In genomic region chr12:52637506-52638249, GRCm38 (mm10) we compare ENCODE assay signal across 9 mouse cellular contexts.
DNase-seq lines count a peak whose midpoint lies in the region; ATAC-seq lines count a peak whose summit lies in the region.
"Had no signal": no experiment of that assay in that cellular context is flagged by ENCODE, and none has a peak within 500 bp of the region (broad histone marks: within the 10 kb centered on the region; RNA-seq: fewer than 3 reads in every experiment).

No protein-coding gene starts in this region.

- no peak overlapping the region for H3K4me2 ChIP-seq in liver, embryonic 12.5 days
- H3K4me2 ChIP-seq in forebrain, embryonic 15.5 days (replicated peaks), result peak overlapping the region; percentile 12; the same call in 1 of the 2 replicates
- peak overlapping the region; percentile 8; the same call in 1 of the 2 replicates for H3K4me2 ChIP-seq in lung, embryonic 15.5 days

- H3K9me3 ChIP-seq in liver, embryonic 12.5 days (replicated peaks), result no peaks in the 10 kb centered on the region
- H3K9me3 ChIP-seq in forebrain, embryonic 15.5 days, result no peaks in the 10 kb centered on the region
- no peaks in the 10 kb centered on the region for H3K9me3 ChIP-seq in lung, embryonic 15.5 days
- H3K9me3 ChIP-seq: G1E had no signal

- intact Hi-C loops in heart, postnatal 36 days (cut with DNase I), result loop anchor here (2.0 to 10.0 kb wide), 4 partner anchors 195 to 627 kb away; no protein-coding TSS in a partner anchor

- no peaks in the 10 kb centered on the region for H3K27me3 ChIP-seq in liver, embryonic 12.5 days (replicated peaks)
- no peaks in the 10 kb centered on the region for H3K27me3 ChIP-seq in forebrain, embryonic 15.5 days
- H3K27me3 ChIP-seq in lung, embryonic 15.5 days, result no peaks in the 10 kb centered on the region

- no peaks in the 10 kb centered on the region for H3K4me1 ChIP-seq in liver, embryonic 12.5 days
- H3K4me1 ChIP-seq in forebrain, embryonic 15.5 days, result 0 out of 2 replicates have a peak, but pooled peaks cover 3% of the 10 kb centered on the region
- H3K4me1 ChIP-seq in lung, embryonic 15.5 days, result 0 out of 2 replicates have a peak, but pooled peaks cover 6% of the 10 kb centered on the region

- WGBS in liver, embryonic 12.5 days (ENCODE audit: insufficient replicate concordance), result 57% methylated on average over 14 of the region's 14 CpGs
- WGBS in forebrain, embryonic 15.5 days, result 52% methylated on average over 14 of the region's 14 CpGs
- WGBS in lung, embryonic 15.5 days, result 54% methylated on average over 14 of the region's 14 CpGs

- H3K36me3 ChIP-seq in liver, embryonic 12.5 days, result no peaks in the 10 kb centered on the region
- no peaks in the 10 kb centered on the region for H3K36me3 ChIP-seq in forebrain, embryonic 15.5 days
- H3K36me3 ChIP-seq in lung, embryonic 15.5 days, result no peaks in the 10 kb centered on the region
- H3K36me3 ChIP-seq: G1E had no signal

- DNase-seq in liver, result peak; percentile 12
- peak; percentile 19 for DNase-seq in cerebellum, adult 11-12 months
- peak; percentile 37 to 50 for DNase-seq in heart, postnatal 36 days
- peak; percentile 12 to 73 for DNase-seq in layer of hippocampus, adult 18-20 months (ENCODE audit: low spot score in 2 of 2)
- peak; percentile 58 for DNase-seq in right cerebral cortex, postnatal 14 days

- ATAC-seq in liver, embryonic 12.5 days, result no peak
- ATAC-seq in forebrain, embryonic 15.5 days (replicated peaks), result no peak; the same call in 1 of the 2 replicates
- ATAC-seq in lung, embryonic 15.5 days (ENCODE audit: borderline replicate concordance, extremely low read depth, low FRiP score, low TSS enrichment), result no peak

- no peak overlapping the region for H3K4me3 ChIP-seq in liver, embryonic 12.5 days
- H3K4me3 ChIP-seq in forebrain, embryonic 15.5 days, result no peak overlapping the region
- H3K4me3 ChIP-seq in lung, embryonic 15.5 days, result no peak overlapping the region

- no peak overlapping the region for H3K27ac ChIP-seq in liver, embryonic 12.5 days
- H3K27ac ChIP-seq in forebrain, embryonic 15.5 days (replicated peaks), result no peak overlapping the region
- H3K27ac ChIP-seq in lung, embryonic 15.5 days, result no peak overlapping the region

- H3K9ac ChIP-seq in liver, embryonic 12.5 days, result no peak overlapping the region
- no peak overlapping the region for H3K9ac ChIP-seq in forebrain, embryonic 15.5 days (replicated peaks)
- no peak overlapping the region for H3K9ac ChIP-seq in lung, embryonic 15.5 days
